Mouse (Mus musculus): Measurements from ENCODE around the gene Ccdc188. TPM values are rescaled to one million over a fixed set of nuclear protein-coding genes. Genes with fewer than 3 reads are reported as not detected.
A peak's percentile ranks its signal among the peaks of the same experiment; 100 is the strongest.

The Ccdc188 gene
- polyA plus RNA-seq, 1 experiment: not detected

DNA sequence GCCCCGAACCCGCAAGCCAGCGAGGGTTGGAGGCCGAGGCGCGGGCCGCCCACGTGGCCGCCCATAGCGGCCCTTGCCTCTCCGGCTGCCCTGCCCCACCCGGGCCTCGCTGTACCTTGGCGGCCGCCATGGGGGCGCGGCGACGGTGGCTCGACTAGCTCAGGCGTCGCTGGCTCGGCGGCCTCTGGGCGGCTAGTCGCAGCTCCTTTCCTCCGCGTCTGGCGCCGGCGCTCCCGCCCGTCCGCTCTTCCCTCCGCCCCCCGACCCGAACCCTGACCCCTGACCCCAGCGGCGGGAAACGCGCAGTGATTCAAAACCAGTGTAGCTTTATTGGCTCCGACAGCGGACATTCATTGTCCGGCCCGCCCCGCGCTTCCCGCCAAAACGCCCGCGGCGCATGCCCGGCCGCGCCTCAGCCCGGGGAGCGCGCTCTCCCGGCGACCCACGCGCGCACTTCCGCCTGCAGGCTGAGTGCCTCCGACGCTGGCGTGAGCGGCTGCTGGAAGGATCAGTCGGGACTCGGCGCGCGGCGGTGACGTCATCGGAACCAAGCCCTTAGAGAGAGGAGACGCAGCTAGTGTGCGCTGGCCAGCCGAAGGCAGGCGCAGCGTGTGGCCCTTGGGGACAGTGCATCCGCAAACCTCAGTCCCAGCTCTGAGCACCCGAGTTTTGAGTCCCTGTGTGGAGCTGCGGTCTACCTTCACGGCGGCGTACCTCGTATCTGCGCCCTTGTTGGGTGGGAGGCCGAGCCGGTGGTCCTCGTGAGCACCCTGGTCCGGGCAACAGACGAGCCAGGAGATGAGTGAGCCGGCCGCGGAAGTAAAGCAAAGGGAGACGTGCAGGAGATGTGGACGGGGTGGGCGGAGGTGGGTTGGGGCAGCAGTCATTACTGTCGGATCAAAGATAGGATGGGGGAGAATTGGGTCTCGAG, 31.0 kb downstream of the Ccdc188 start, which contains the start of the genes Trmt2a and Ranbp1:
Gene Trmt2a (plus strand): TSS at position 247 of the 931 bp plus-strand sequence.
Gene Ranbp1 (minus strand): TSS at position 300 of the 931 bp plus-strand sequence.
- Histone ChIP-seq H3K9ac (ENCODE audit: low read depth, poor library complexity, severe bottlenecking) (peak within 1 kb of the TSS; percentile 99), H3K9me3 (replicated peaks; ENCODE audit: control insufficient read depth, insufficient read depth, low read length, poor library complexity, severe bottlenecking) (no peaks in the 10 kb centered on the region), H3K27me3 (ENCODE audit: control insufficient read depth, insufficient read depth, low read length, poor library complexity, severe bottlenecking) (no peaks in the 10 kb centered on the region), H3K36me3 (ENCODE audit: control insufficient read depth, insufficient read depth, low read length, poor library complexity, severe bottlenecking) (peaks cover 65% of the 10 kb centered on the region), H3K4me3 (ENCODE audit: low read depth, low read length) (peak within 1 kb of the TSS; percentile 98), H3K4me1 (ENCODE audit: control insufficient read depth, insufficient read depth, low read length) (peaks cover 3% of the 10 kb centered on the region), H3K27ac (ENCODE audit: insufficient read depth, low read length) (peak within 1 kb of the TSS; percentile 24; the same call in 1 of the 2 replicates)
- TF ChIP-seq EP300 (IDR thresholded peaks at IDR 0.05; ENCODE audit: insufficient read depth, low read depth, low read length): peak; percentile 34; the same call in 1 of the 2 replicates
- TF ChIP-seq CTCF (IDR thresholded peaks at IDR 0.05; ENCODE audit: low read depth, low read length): no peak
- TF ChIP-seq POLR2A (IDR thresholded peaks at IDR 0.05; ENCODE audit: insufficient read depth, low read length): peak; percentile 92

DNA sequence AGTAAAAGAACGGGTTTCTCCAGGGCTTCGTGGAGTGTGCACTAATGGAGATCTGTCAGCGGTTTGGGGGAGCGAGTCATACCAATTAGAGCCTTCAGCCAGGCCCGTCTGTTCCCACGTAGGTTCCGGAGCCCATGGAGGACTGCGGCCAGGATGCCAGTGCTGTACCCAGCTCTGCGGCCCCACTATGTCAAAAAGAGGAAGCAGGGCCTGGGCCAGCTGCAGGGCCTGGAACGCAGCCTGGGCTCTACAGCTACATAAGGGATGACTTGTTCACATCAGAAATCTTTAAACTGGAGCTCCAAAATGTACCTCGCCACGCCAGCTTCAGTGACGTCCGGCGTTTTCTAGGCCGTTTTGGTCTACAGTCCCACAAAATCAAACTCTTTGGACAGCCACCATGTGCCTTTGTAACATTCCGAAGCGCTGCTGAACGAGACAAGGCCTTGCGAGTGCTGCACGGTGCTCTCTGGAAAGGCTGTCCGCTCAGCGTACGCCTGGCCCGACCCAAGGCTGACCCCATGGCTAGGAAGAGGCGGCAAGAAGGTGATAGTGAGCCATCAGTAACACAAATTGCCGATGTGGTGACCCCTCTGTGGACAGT, 31.8 kb downstream of the Ccdc188 start:
- Histone ChIP-seq H3K9ac (ENCODE audit: low read depth, poor library complexity, severe bottlenecking) (peak overlapping the region; percentile 86), H3K9me3 (replicated peaks; ENCODE audit: control insufficient read depth, insufficient read depth, low read length, poor library complexity, severe bottlenecking) (no peaks in the 10 kb centered on the region), H3K36me3 (ENCODE audit: control insufficient read depth, insufficient read depth, low read length, poor library complexity, severe bottlenecking) (peaks cover 65% of the 10 kb centered on the region), H3K27ac (ENCODE audit: insufficient read depth, low read length) (no peak overlapping the region), H3K4me3 (ENCODE audit: low read depth, low read length) (peak overlapping the region; percentile 90), H3K27me3 (ENCODE audit: control insufficient read depth, insufficient read depth, low read length, poor library complexity, severe bottlenecking) (no peaks in the 10 kb centered on the region), H3K4me1 (ENCODE audit: control insufficient read depth, insufficient read depth, low read length) (peaks cover 3% of the 10 kb centered on the region)
- TF ChIP-seq EP300 (IDR thresholded peaks at IDR 0.05; ENCODE audit: insufficient read depth, low read depth, low read length): no peak
- TF ChIP-seq CTCF (IDR thresholded peaks at IDR 0.05; ENCODE audit: low read depth, low read length): no peak
- no peak for TF ChIP-seq POLR2A (IDR thresholded peaks at IDR 0.05; ENCODE audit: insufficient read depth, low read length)

GRCm38 (mm10) chr16:18250231-18250630, 32.6 kb downstream of the Ccdc188 start:
- H3K27me3 ChIP-seq (ENCODE audit: control insufficient read depth, insufficient read depth, low read length, poor library complexity, severe bottlenecking): no peaks in the 10 kb centered on the region
- TF ChIP-seq EP300 (IDR thresholded peaks at IDR 0.05; ENCODE audit: insufficient read depth, low read depth, low read length) (no peak), CTCF (IDR thresholded peaks at IDR 0.05; ENCODE audit: low read depth, low read length) (no peak), POLR2A (IDR thresholded peaks at IDR 0.05; ENCODE audit: insufficient read depth, low read length) (no peak)
- H3K9ac ChIP-seq (ENCODE audit: low read depth, poor library complexity, severe bottlenecking): peak overlapping the region; percentile 86; the same call in 1 of the 2 replicates
- H3K27ac ChIP-seq (ENCODE audit: insufficient read depth, low read length): no peak overlapping the region
- H3K4me1 ChIP-seq (ENCODE audit: control insufficient read depth, insufficient read depth, low read length): peaks cover 3% of the 10 kb centered on the region
- no peak overlapping the region for H3K4me3 ChIP-seq (ENCODE audit: low read depth, low read length)
- no peaks in the 10 kb centered on the region for H3K9me3 ChIP-seq (replicated peaks; ENCODE audit: control insufficient read depth, insufficient read depth, low read length, poor library complexity, severe bottlenecking)
- peaks cover 64% of the 10 kb centered on the region for H3K36me3 ChIP-seq (ENCODE audit: control insufficient read depth, insufficient read depth, low read length, poor library complexity, severe bottlenecking)

GRCm38 (mm10) chr16:18250828-18251790, 33.4 kb downstream of the Ccdc188 start:
- Histone ChIP-seq H3K27me3 (ENCODE audit: control insufficient read depth, insufficient read depth, low read length, poor library complexity, severe bottlenecking) (no peaks in the 10 kb centered on the region), H3K9ac (ENCODE audit: low read depth, poor library complexity, severe bottlenecking) (peak overlapping the region; percentile 12; the same call in 1 of the 2 replicates), H3K36me3 (ENCODE audit: control insufficient read depth, insufficient read depth, low read length, poor library complexity, severe bottlenecking) (peaks cover 62% of the 10 kb centered on the region), H3K4me3 (ENCODE audit: low read depth, low read length) (no peak overlapping the region), H3K27ac (ENCODE audit: insufficient read depth, low read length) (no peak overlapping the region), H3K4me1 (ENCODE audit: control insufficient read depth, insufficient read depth, low read length) (peaks cover 3% of the 10 kb centered on the region), H3K9me3 (replicated peaks; ENCODE audit: control insufficient read depth, insufficient read depth, low read length, poor library complexity, severe bottlenecking) (no peaks in the 10 kb centered on the region)
- TF ChIP-seq POLR2A (IDR thresholded peaks at IDR 0.05; ENCODE audit: insufficient read depth, low read length) (no peak), EP300 (IDR thresholded peaks at IDR 0.05; ENCODE audit: insufficient read depth, low read depth, low read length) (no peak), CTCF (IDR thresholded peaks at IDR 0.05; ENCODE audit: low read depth, low read length) (no peak)

DNA sequence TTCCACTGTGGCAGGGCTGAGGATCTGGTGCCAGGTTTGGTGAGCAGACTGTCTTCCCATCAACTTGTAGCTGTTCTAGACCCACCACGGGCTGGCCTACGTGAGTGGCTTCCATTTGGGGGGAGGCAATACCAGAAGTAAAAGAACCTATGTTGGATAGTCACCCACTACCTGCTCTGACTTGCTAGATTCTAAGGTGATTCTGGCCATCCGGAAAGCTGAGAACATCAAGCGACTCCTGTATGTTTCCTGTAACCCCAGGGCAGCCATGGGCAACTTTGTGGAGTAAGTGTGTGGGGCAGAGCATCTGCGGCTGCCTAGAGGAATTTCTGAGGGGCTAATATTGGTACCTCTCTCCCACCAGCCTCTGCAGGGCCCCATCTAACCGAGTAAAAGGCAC, 35.1 kb downstream of the Ccdc188 start:
- H3K36me3 ChIP-seq (ENCODE audit: control insufficient read depth, insufficient read depth, low read length, poor library complexity, severe bottlenecking): peaks cover 66% of the 10 kb centered on the region
- no peak overlapping the region for H3K27ac ChIP-seq (ENCODE audit: insufficient read depth, low read length)
- H3K9ac ChIP-seq (ENCODE audit: low read depth, poor library complexity, severe bottlenecking): no peak overlapping the region
- TF ChIP-seq CTCF (IDR thresholded peaks at IDR 0.05; ENCODE audit: low read depth, low read length) (no peak), POLR2A (IDR thresholded peaks at IDR 0.05; ENCODE audit: insufficient read depth, low read length) (no peak), EP300 (IDR thresholded peaks at IDR 0.05; ENCODE audit: insufficient read depth, low read depth, low read length) (no peak)
- H3K4me1 ChIP-seq (ENCODE audit: control insufficient read depth, insufficient read depth, low read length): peaks cover 3% of the 10 kb centered on the region
- no peaks in the 10 kb centered on the region for H3K27me3 ChIP-seq (ENCODE audit: control insufficient read depth, insufficient read depth, low read length, poor library complexity, severe bottlenecking)
- no peaks in the 10 kb centered on the region for H3K9me3 ChIP-seq (replicated peaks; ENCODE audit: control insufficient read depth, insufficient read depth, low read length, poor library complexity, severe bottlenecking)
- H3K4me3 ChIP-seq (ENCODE audit: low read depth, low read length): no peak overlapping the region

Measured in ES-Bruce4 (cell line).